Mouse (Mus musculus) left cerebral cortex, adult 8-10 months (tissue): ENCODE results near the gene Ccdc188. TPM values are rescaled to one million over a fixed set of nuclear protein-coding genes. Genes with fewer than 3 reads are reported as not detected.

Experiments used
- DNase-seq, 2 experiments: peaks; one replicate each; pipeline ENCODE4 v3.0.0; 2022; ENCODE audit warnings: low spot score in 2 of 2
- total RNA-seq, 4 experiments: library from RNA; stranded (reverse); gene quantifications; 2 replicates each; pipeline ENCODE4 v1.2.4; 2022

Gene Ccdc188
- total RNA-seq, 4 experiments from 2014 or later = not detected

DNA sequence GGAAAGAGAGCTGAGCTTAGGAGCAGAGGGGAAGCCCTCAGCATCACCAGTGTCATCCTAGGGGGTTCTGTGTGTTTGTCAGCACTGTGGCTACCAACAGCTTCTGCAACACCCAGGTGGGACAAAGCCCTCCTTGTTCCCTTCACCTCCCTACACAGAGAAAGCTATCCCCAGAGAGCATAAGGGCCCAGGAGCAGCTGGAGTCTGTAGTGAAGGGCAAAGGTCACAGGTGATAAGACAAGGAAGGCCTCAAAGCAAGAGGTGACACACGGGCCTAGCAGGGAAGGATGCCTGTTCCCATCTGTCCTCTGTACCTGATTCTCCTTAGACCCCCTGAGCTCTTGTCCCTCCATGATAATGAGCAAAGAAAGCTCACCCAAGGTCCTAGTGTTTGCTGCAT is 16.1 kb upstream of the Ccdc188 start:
- no peak for DNase-seq

GRCm38 (mm10) chr16:18202061-18202460 is 15.6 kb upstream of the Ccdc188 start:
- DNase-seq = no peak

- DNase-seq = no peak
Measured at GRCm38 (mm10) chr16:18203430-18204091, 14.1 kb upstream of the Ccdc188 start.

DNA sequence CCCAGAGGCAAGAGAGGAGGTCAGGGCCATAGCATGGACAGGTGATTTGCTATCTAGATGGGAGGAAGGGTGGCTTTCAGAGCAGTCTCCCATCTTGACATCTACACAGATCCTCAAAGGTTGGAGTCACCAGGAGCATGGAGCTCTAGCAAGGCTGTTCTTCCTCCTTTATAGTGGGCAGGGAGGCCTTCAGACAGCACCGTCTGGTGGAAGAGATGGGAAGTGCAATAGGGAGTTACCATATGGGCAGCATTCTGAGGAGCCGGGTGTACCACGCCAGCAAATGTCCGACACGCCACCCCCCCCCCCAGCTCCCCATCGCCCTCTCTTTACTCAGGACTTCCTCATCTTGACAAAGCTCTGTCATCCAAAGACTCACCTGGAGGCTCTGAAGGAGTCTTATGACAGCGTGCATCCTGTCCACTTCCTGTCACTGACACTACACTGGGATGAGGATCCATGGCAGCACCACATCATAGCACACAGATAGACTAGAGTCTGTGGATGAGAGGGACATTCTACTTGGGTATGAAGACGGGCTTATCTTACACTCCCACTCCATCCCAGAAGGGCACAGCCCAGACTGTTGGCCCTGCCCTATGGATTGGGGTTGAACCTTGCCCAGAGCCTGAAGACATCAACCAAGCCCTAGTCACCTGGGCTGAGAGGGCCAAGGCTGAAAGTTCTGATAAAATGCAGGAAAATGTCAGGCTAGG is 6.8 kb upstream of the Ccdc188 start:
- peak in 1 of 2 experiments; percentile 49 for DNase-seq

- peak in 1 of 2 experiments; percentile 95 for DNase-seq
Measured at GRCm38 (mm10) chr16:18211417-18212171, 6.1 kb upstream of the Ccdc188 start.

DNA sequence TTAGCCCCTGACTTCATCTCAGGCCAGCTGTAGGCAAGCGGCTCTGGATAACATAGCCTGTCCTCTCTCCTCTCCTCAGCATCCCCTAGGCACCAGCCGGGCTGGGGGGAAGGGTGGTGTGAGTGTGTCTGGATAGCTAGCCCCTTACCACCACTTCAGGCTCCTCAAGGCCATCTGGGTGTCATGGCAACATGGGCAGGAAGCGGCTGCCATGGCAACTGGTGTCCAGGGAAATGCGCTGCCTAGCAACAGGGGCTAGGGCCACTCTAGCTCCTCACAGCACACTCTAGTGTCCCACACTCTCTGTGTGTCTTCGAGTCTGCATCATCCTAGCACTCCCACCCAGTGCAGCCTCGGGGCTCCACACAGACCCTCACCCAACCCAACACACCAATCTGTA is 4.0 kb upstream of the Ccdc188 start:
- DNase-seq = peak in 1 of 2 experiments; percentile 83

DNA sequence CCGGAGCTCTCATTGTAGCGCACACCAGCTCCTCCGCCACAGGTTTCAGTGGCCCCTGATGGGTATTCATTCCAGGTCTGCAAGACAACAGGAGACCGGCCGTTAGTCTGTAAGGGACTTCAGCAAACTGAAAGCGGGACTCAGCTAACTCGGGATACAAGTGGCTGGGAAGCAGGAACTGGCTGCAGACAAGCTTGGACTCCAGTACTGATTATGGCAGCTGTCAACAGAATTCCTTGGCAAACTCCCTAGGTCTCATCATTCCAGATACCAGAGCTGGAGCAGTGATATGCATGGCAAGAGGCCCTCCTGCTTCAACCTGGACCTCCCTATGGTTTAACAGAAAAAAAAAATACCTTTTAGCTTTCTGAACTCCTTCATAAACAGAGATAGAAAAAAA is 2.8 kb upstream of the Ccdc188 start:
- no peak for DNase-seq

GRCm38 (mm10) chr16:18218580-18218996 is 909 bp downstream of the Ccdc188 start:
- DNase-seq = no peak

DNA sequence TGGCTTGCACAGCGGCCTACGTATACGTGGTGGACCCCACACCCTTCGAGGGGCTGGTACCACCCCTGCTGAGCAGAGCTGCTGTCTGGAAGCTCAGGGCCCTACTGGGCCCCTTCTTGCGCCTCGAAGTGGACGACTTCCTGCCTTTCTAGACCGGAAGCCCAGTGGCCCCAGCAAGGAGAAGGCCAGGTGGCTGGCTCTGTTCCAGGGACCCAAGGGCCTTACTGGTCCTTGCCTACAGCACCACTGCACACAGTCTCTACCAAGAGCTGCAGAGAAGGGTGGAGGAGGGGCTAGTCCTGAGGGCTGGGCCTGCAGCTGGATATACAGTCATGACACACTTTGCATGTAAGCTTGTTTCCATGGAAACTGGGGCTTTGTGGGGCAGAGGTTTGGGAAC is 2.3 kb downstream of the Ccdc188 start:
- no peak for DNase-seq

DNA sequence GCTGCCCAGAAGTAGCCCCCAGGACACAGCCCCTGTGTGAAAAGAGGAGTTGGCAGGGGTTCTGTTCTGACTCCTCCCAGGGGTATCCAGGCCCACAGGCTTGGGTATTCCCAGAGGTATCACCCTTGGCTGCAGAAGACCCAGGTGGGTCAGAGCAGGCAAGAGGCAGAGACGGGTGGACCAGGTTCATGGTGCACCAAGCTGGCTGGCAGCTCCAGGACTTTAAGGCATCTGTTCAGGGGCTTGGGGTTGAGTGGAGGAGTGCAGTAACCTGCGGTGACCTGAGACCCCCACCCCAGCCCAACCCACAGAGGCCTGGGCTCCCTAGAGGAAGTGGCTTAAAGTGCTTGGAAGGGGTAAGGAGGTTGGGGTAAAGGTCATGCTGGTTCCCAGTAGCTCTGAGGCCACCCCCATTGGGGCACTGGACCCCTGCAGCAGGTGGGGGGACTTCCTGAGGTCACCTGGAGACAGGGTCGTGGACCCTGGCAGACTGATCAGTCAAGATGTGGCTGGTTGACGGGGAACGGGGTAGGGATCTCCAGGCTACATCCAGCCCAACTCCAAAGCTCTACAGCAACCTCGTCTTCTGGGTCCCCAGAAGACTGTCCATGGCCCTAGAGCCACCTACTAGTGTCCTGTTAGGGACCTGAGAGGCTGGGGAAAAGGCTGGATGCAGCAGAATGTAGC is 3.3 kb downstream of the Ccdc188 start:
- no peak for DNase-seq

DNA sequence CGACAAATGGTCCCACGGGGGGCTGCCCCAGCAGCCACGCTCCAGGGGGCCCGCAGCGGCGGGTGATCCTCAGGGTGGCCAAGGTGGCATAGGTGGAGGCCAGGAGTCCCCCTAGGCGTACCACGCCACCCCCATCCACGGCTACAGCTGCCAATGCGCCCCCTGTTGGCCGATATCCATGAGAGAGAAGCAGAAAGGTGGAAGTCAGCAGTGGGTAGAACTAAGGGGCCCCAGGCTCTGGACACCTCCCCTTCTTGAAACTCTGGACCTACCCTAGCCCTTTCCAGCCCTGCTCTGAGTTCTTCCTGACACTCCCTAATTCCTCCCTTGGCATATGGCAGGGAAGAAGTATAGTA is 3.8 kb downstream of the Ccdc188 start:
- DNase-seq = no peak

GRCm38 (mm10) chr16:18222188-18222587 is 4.5 kb downstream of the Ccdc188 start:
- DNase-seq = no peak

DNA sequence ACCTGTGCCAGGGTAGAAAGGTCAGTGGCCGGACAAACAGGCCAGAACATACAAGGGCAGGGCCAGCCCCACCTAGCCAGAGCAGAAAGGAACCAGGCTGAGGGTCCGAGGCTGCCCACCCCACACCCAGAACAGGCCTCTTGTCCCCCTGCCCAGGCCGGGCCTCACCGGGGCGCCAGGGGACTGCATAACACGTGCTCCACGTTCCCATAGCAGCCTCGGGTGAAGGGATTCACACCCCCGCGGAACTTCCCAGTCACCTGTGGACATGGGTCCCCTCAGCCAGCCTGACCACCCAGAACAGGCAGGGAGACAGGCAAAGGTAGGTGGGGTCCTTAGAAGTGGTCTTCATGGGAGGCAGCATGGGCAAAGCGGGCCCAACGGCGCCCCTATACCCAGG is 9.5 kb downstream of the Ccdc188 start:
- no peak for DNase-seq

DNA sequence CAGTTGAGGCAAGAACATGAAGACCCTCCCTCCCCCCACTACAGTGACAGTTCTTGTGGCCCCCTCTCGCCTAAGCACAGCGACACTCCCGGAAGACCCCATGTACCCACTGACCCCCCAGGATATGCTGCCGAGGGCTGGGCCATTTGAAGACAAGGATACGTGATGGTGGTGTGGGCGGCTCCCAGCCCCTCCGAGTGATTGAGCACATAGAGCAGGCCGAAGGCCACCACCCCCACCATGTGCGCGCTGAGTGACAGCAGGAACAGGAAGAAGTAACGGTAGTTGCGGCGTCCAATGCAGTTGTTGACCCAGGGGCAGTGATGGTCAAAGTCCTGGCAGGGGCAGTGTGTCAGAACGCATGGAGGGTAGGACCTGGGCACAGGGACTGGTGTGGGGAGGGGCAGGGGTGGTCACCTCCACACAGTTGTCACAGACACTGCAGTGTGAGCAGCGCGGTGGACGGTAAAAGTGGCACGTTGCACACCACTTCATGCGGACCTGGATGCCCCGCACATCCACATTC is 10.3 kb downstream of the Ccdc188 start:
- DNase-seq = no peak

DNA sequence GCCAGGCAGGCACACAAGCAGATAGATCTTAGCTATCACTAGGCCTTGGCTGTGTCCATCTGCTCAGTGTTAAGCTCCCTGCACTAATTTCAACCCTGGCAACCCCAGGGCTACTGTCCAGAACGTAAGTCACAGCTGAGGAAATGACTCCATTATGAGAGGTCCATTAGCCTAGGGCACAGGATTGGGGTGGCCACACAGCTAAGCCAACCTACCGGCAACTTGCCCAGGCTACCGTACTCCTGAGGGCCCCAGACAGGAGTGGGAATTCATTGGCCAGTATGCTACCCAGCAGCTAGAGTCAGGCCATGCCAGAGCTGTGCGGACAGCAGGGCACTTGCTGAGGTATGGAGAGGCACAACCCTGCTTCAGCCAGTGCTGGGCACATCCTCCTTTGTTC is 11.2 kb downstream of the Ccdc188 start:
- no peak for DNase-seq

- DNase-seq = peak; percentile 74 to 93
Measured at GRCm38 (mm10) chr16:18229622-18230021, 11.9 kb downstream of the Ccdc188 start.

DNA sequence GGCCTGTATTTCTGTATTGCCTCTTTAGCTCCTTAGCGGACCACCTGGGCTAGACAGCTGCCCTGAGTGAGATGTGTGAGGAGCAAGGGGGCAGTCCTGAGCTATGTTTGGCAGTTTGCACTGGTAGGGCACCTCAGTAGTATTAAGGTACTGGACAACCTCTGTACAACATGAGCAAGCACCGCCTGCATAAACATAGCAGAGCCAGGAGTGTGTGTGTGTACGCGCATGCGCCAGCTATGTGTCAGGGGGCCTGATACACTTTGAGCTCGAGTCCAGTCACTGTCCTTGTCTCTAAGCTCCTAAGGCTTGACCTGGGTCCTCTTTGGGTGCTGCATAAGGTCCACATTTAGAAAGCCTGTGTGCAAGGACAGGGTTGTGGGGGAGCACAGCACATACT is 12.9 kb downstream of the Ccdc188 start:
- no peak for DNase-seq

DNA sequence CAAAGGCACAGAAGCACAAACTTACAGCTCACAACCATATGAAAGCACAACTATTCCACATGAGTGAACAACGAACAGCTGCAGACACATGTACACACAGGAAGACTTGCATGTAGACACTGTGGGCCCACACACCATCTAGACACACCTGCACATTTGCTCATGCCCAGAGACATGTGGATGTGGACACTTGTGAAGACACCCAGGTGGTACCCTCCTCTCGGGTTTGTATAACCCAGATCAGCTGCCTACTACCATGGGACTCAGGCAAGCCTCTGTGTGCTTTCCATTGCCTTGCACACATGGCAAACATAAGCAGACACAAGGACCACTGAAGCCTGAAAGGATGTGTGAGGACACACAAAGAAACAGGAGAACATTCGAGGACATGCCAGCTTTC is 13.4 kb downstream of the Ccdc188 start:
- DNase-seq = no peak

DNA sequence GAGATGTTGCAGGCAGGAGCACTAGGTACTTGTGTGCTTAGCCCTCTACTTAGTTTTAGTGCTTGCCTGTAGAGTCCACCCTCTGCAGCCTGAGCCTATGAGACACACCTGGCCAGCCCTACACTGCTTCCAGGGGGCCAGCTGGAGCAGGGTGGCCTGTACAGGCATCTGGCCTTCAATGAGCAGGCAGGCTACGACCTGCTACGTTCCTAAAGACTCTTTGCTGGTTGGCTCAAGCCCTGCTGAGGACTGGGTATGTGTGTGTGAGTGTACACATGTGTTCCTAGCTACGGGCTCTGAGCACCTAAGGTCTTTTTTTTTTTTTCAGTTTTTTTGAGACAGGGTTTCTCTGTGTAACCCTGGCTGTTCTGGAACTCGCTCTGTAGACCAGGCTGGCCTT is 13.8 kb downstream of the Ccdc188 start:
- no peak for DNase-seq

DNA sequence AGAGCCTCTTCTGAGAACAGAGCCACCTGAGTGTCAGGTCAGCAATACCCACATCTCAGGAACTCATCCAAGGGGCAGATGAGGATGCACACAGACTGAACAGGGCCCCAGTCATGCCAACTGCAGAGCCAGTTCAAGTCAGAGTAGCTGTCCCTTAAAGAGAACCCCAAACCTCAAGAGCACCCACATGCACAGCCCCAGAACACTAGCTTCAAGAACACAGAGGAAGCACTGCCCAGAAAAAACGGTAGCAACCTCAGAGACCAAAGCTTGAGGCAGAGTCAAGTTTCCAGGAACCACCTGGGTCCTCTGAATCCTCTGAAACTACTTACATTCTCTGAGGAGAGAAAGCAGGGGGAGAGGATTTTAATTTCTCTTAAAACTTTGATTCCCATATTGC is 15.8 kb downstream of the Ccdc188 start:
- DNase-seq = no peak

GRCm38 (mm10) chr16:18233919-18234670 is 16.4 kb downstream of the Ccdc188 start:
- peak in 1 of 2 experiments; percentile 55 for DNase-seq
